Mouse (Mus musculus) brain, embryonic 18.5 days (tissue): ENCODE measurements around the gene Sphkap.
A peak's percentile ranks its signal among the peaks of the same experiment; 100 is the strongest.

Experiments
- DNase-seq: peaks from one replicate; pipeline ENCODE4 v3.0.0-alpha.2; 2012; ENCODE audit warnings: low read depth, low spot score

Gene Sphkap

DNA sequence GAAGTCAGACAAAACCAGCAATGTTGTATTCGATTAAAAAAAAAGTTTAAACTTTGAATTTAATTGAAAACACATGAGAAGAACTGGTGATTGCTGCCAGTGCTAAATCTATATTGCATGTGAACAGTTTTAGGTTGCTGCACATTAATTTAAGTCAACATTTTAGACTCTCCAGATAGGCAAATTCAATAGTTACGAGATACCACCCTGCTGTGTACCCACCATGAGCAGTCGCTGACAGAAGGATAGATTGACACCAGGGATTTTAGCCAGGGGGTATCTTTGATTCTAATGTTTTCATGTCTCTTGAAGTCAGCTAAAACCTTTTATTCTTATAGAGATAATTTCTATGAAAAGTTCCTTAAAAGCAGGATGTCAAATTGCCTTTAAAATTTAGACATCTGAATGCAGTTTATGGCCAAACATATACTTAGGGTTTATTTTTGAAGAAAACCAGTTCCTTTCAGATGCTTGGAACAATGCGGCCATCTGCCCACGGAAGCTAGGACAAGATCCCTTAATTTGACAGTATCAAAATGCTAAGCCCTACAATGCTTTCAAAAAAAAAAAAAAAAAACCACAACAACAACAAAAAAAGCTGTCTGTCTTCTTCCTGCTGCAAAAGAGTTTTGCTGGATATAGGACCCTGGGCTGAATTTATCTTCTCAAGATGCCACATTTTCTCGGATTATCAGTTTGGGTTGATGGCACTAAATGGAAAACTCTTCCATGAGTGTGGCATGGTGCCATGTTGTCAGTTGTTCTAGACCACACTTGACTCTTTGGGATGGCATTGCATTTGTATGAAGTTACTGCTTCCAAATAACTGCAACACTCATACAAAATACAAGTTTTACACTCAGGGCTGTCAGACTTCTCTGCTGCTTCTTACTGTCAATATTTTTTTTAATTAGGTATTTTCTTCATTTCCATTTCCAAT, 110.6 kb downstream of the Sphkap start:
- DNase-seq, result peak; percentile 47

DNA sequence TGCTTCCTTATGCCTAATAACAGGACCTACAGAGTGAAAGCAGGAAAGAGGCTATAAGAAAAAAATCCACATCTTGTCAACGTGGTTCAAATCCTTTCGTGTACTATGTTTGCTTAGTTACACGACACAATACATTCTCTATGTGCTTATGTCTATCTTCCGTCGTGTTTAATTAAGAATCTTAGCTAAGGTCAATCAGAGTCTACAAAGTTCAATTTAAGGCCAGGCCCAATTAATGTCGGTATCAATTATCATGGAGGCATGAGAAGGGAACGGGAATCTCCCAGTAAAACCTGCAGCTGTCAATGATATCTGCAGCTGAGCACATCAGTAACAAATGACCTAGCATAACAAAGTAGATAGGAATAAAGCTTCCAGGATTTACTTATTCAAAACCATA, 122.1 kb downstream of the Sphkap start:
- DNase-seq, result no peak

GRCm38 (mm10) chr1:83277044-83277443, 131.0 kb downstream of the Sphkap start:
- DNase-seq, result peak; percentile 83

DNA sequence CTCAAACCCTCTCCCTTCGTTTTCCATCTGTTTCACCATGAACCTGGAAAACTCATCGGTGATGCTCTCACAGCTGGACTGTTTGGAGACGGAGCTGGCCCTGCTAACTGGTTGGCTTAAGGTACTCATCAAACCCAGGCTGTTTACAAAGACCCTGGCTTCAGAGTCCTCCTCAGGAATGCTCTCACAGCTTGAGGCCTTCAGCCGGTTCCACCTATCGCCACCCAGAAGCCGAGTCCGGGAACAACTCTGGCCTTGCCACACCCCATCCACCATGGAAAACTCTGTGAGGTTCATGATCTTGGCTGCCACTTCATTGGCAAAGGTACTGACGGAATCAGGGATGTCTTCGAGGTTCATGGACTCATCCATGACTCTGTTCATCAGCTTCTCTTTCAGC, 131.4 kb downstream of the Sphkap start:
- no peak for DNase-seq

DNA sequence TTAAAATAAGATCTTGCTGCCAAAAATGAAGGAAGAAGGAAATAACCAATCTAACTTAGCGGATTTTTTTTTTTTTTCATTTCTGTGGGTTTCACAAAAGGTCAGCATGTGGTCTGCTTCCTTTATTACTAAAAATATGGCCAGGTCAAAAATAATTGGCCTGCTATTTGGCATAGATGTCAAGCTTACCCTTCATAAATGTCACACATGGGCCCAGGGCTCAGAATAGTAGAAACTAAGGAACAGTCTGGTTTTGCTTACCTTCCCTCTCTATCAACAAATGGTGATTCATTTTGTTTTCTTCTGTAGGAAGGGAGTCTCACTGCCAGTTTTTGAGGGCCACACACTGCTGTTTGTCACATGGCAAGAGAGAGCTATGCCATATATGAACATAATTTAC, 156.3 kb downstream of the Sphkap start:
- no peak for DNase-seq

DNA sequence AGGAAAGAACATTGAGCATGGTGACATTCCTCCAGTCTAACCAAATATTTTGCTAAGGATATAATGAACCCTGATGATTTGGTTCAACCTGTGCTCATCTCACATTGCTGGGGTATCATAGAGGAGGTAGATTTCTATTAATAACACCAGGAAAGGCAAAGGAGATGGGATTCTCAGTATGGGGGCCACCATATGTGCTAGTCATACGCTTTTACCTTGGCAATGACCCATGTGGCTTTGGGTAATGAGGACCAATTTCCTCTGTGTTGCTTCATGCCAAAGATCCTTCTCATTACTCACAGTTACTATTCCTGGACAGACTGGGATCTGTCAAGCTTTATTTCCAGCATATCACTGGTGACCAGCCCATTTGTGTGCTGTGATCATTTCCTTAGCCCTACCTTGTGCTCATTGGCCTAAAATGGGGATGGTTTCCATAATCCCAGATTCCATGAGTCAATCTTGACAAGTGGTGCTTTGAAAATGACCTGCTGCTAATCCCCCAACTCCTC, 159.7 kb downstream of the Sphkap start:
- no peak for DNase-seq

DNA sequence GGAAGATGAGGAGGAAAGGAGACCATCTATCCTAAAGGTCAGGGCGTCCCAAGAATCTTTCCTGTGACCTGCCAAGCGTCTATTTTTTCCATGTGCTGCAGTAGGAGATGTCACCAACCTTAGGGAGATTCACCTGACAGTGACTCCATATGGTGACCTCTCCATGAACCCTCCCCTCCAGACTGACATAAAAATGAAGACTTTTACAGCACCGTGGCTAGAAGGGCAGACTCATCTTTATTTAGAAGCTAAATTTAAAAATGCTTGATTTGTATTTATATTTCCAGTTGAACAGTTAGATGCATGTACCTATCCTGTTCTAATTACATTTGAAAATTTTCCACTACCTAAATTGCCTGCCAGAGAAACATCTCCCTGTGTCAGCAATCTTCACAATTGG, 180.1 kb downstream of the Sphkap start:
- no peak for DNase-seq

DNA sequence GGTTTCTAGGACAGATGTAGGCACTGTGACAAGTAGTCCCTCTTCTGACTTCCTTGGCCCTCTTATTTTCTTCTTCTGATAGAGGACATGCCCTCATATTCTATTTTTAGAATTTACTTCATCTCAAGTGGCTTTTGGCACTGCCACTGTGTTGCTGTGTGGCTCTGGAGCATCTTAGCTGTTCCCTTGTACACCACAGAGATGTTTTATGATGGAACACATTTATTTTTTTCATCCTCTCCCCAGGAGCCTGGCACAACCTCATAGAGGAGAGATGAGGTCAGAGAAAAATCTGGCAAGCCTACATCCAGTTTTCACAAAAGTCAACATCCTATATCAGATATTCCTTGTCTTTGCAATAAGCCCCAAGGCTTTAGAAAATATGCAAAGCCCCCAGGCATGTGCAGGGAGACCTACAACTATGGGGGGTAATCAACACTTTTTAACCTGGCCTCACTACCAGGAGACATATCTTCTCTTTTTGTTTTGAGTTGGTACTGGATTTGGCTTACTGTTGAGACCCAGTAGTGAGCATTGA, 183.5 kb downstream of the Sphkap start:
- DNase-seq, result no peak

- DNase-seq, result peak; percentile 10
Observed at GRCm38 (mm10) chr1:83223072-83223471, 184.9 kb downstream of the Sphkap start.

DNA sequence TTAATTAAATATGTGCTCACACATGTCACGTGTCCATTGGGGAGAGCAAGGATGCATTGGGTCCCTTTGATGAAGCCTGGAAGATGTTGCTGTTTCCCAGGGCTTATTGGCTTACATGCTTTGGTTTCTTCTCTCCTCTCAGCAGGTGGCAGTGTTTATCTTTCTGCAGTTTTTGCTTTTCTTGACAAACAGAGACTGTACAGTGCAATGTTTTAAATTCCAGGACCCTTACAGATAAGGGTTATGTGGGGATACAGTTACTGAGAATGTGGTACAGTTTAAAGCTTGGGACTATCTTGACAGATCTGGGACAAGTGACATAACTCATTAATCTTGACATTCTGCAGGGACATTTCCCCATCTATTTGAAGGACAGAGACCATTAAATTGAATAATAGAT, 189.7 kb downstream of the Sphkap start:
- peak; percentile 47 for DNase-seq

GRCm38 (mm10) chr1:83209981-83210380, 198.0 kb downstream of the Sphkap start:
- no peak for DNase-seq
